Mouse (Mus musculus) naive thymus-derived CD4-positive, alpha-beta T cell, adult 2 months (primary cell): ENCODE measurements around the gene Ankzf1.
"Not testable (repeated sequence)": the region's sequence is repeated elsewhere in the genome, so short reads cannot be mapped to it uniquely, and the experiment has no call there.

Experiments used
- DNase-seq: peaks from one replicate; pipeline ENCODE4 v3.0.0-alpha.2; 2011; ENCODE audit warnings: low read depth

Gene Ankzf1

DNA sequence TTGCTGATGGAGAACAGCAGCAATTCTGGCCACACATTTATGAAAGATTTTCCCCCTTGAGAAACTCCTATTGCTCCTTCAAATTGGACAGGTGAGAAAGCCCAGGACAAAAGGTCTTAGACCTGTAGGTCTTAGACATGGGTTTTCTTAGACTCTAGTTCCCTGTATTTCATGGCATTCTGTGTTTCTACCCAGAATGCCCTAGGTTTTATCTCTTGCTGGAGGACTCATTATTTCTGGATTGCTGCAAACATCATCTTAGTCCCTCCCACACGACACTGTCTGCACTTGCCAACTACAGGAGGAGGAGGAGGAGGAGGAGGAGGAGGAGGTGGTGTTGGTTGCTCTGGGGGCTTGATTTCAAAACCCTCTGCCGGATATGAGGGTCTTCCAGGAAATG lies 34.2 kb downstream of the Ankzf1 start:
- DNase-seq: no peak

GRCm38 (mm10) chr1:75227653-75228052 lies 35.7 kb downstream of the Ankzf1 start:
- DNase-seq: no peak

- DNase-seq: no peak
These were observed 37.2 kb downstream of the Ankzf1 start for GRCm38 (mm10) chr1:75229158-75229557.

- no peak for DNase-seq
These were observed 38.5 kb downstream of the Ankzf1 start for GRCm38 (mm10) chr1:75230335-75230994.

DNA sequence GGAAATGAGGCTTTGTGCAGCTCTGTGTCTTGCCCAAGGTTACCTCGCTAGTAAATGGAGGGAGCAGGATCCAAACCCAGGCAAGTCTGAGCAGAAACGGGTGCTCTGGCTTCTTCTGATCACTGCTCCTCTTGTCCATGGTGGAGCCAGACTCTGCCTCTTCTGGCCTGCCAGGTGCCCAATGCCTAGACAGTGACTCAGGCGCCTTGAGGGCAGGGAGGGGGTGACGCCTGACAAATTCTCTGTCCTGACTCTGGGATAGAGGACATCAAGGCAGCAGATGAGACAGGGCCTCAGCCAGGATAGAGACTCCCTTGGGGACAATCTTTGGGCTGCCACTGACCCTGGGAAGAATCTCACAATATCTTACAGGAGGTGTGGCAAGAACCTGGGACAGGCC lies 39.3 kb downstream of the Ankzf1 start:
- DNase-seq: no peak

- DNase-seq: no peak
These were observed 39.8 kb downstream of the Ankzf1 start, which contains the start of gene A630095N17Rik for GRCm38 (mm10) chr1:75231664-75232152. Gene A630095N17Rik, minus strand, starts transcription at chr1:75232102.

DNA sequence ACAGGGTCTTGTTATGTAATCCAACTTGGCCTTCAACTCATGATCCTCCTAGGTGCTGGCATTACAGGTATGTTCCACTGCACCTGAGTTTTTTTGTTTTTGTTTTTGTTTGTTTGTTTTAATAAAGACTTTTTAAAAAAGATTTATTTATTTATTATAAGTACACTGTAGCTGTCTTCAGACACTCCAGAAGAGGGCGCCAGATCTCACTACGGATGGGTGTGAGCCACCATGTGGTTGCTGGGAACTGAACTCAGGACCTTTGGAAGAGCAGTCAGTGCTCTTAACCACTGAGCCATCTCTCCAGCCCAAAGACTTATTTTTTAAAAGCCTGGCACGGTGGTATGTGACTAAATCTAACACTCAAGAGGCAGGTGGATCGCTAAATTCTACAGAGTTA lies 40.5 kb downstream of the Ankzf1 start:
- not testable (repeated sequence) for DNase-seq

DNA sequence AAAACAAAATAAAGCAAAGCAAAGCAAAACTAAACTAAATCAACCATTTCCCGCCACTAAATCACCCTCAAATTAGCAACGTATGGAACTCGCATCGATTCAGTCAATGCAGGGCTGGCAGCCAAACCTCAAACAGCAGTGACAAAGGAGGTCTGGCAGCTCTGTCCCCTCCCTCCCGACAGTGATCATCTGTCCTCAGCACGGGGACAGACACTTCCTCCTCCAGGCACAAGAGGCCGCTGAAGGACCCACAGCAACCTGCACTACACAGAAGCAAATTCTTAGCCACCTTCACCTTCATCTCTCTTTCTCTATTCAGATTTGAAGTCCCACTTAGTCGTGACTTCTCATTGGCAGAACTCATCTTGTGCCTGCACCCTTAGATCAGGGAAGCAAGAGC lies 42.7 kb downstream of the Ankzf1 start:
- peak; percentile 87 for DNase-seq

GRCm38 (mm10) chr1:75236117-75237050 lies 44.4 kb downstream of the Ankzf1 start, which contains the start of gene Dnajb2:
Gene Dnajb2, plus strand, starts transcription at chr1:75236406.
- peak; percentile 90 for DNase-seq

DNA sequence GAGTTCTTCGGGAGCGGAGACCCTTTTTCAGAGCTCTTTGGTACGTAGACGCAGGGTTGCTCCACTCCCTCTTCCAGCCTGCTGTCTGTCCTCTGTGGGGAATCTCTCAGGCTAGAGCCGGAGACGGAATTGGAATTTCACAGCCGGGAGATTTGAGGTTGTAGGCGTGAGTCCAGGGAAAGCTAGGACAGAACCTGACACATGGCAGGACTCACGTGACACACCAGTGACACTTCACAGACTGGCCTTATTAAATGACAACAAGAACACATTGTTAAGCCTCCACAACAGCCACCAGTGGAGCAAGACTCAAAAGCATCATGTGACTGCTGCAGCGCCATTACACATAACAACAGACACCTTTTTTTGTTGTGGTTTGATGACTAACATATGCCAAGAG lies 47.6 kb downstream of the Ankzf1 start:
- peak; percentile 7 for DNase-seq

DNA sequence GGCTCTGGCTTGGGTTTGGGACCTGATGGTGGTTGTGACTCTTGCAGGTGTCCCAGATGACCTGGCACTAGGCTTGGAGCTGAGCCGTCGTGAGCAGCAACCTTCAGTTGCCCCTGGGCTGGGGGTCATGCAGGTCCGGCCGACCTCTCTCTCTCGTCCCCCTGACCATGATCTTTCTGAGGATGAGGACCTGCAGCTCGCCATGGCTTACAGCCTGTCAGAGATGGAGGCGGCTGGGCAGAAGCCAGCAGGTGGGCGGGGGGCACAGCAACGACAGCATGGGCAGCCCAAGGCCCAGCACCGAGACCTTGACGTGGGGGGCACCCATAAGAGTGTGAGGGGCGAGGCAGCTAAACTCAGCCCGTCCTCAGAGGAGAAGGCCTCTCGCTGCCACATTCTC lies 51.5 kb downstream of the Ankzf1 start:
- DNase-seq: no peak

DNA sequence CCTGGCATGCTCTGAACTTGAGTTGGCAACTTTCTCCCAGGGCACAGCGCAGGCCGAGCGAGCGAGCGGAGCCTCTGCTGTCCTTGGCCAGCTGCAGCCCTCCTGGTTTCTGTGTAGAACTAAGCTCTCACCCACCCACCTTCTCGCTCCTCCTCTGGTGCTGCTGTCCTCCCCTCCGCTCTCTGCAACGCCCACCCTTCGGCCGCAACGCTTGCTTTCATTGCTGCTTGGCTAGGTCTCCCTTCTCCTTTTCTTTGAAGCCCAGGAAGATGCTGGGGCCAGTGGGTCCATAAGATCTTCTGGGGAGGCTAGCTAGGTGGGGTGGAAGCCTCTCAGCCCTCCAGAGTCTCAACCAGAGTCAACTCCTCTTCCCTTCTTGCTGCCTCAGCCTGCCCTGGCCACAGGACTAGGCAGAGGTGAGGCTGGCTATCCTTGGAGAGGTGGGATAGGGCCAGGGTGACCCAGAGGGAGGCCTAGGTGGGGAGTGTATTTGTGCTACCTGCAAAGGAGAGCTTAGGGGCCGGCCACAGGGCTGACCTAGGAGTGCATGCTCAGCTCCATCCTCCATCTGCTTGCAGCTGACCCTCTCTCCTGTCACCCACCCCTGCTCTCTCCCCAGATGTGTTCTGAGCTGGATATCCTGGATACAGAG lies 52.4 kb downstream of the Ankzf1 start:
- no peak for DNase-seq

GRCm38 (mm10) chr1:75244836-75245235 lies 52.9 kb downstream of the Ankzf1 start:
- DNase-seq: peak; percentile 58

- DNase-seq: peak; percentile 7
These were observed 55.4 kb downstream of the Ankzf1 start for GRCm38 (mm10) chr1:75247071-75247930.

- peak; percentile 75 for DNase-seq
These were observed 56.3 kb downstream of the Ankzf1 start for GRCm38 (mm10) chr1:75248041-75248772.
